Mouse (Mus musculus) left cerebral cortex, adult 8-10 months (tissue): Measurements from ENCODE around the gene Cd79a. TPM values are rescaled to one million over a fixed set of nuclear protein-coding genes. Genes with fewer than 3 reads are reported as not detected.
"Not testable (repeated sequence)": the region's sequence is repeated elsewhere in the genome, so short reads cannot be mapped to it uniquely, and the experiment has no call there.

Source experiments
- DNase-seq, 2 experiments: peaks; one replicate each; pipeline ENCODE4 v3.0.0; 2022; ENCODE audit warnings: low spot score in 2 of 2
- total RNA-seq, 4 experiments: library from RNA; stranded (reverse); gene quantifications; 2 replicates each; pipeline ENCODE4 v1.2.4; 2022

Cd79a gene
- total RNA-seq, 4 experiments from 2014 or later, result 0.33 to 0.74 (median 0.53) TPM

GRCm38 (mm10) chr7:24885468-24886307, 11.5 kb upstream of the Cd79a start:
- no peak for DNase-seq

- no peak for DNase-seq
Observed at GRCm38 (mm10) chr7:24886308-24886633, 10.9 kb upstream of the Cd79a start.

GRCm38 (mm10) chr7:24887096-24887495, 10.1 kb upstream of the Cd79a start:
- DNase-seq, result no peak

- no peak for DNase-seq
Observed at GRCm38 (mm10) chr7:24889431-24890220, 7.6 kb upstream of the Cd79a start.

GRCm38 (mm10) chr7:24890281-24891216, 6.6 kb upstream of the Cd79a start:
- DNase-seq, result no peak

- no peak for DNase-seq
Observed at GRCm38 (mm10) chr7:24891241-24892124, 5.7 kb upstream of the Cd79a start.

GRCm38 (mm10) chr7:24892125-24892583, 5.0 kb upstream of the Cd79a start:
- no peak for DNase-seq

GRCm38 (mm10) chr7:24895749-24896148, 1.4 kb upstream of the Cd79a start:
- not testable (repeated sequence) for DNase-seq

GRCm38 (mm10) chr7:24896269-24896668, 912 bp upstream of the Cd79a start:
- DNase-seq, result no peak

- no peak for DNase-seq
Observed at GRCm38 (mm10) chr7:24897959-24898358, 778 bp downstream of the Cd79a start.

GRCm38 (mm10) chr7:24901114-24901513, 3.9 kb downstream of the Cd79a start:
- DNase-seq, result no peak

- no peak for DNase-seq
Observed at GRCm38 (mm10) chr7:24901842-24902241, 4.7 kb downstream of the Cd79a start.

GRCm38 (mm10) chr7:24902264-24902629, 5.1 kb downstream of the Cd79a start:
- DNase-seq, result no peak

GRCm38 (mm10) chr7:24902630-24903443, 5.7 kb downstream of the Cd79a start, which contains the start of gene Arhgef1:
Arhgef1 (plus strand) TSS chr7:24902912.
- DNase-seq, result no peak

- DNase-seq, result no peak
Observed at GRCm38 (mm10) chr7:24903444-24903825, 6.3 kb downstream of the Cd79a start.

GRCm38 (mm10) chr7:24904070-24904483, 6.9 kb downstream of the Cd79a start:
- peak; percentile 73 to 97 for DNase-seq

- no peak for DNase-seq
Observed at GRCm38 (mm10) chr7:24904936-24905335, 7.8 kb downstream of the Cd79a start.

- DNase-seq, result no peak
Observed at GRCm38 (mm10) chr7:24906551-24906950, 9.4 kb downstream of the Cd79a start.

GRCm38 (mm10) chr7:24907211-24907748, 10.1 kb downstream of the Cd79a start:
- DNase-seq, result no peak
